In genomic region chr2:28622521-28623124, GRCm38 (mm10) we compare ENCODE assay signal across 8 mouse cellular contexts. TPM values are rescaled to one million over a fixed set of nuclear protein-coding genes. Genes with fewer than 3 reads are reported as not detected.
DNase-seq lines count a peak whose midpoint lies in the region; ATAC-seq lines count a peak whose summit lies in the region.

No protein-coding gene starts in this region.

- no peak overlapping the region for H3K4me3 ChIP-seq in forebrain, embryonic 14.5 days (ENCODE audit: low read depth, low read length)
- H3K4me3 ChIP-seq in forebrain, embryonic 15.5 days, result no peak overlapping the region
- H3K4me3 ChIP-seq in midbrain, embryonic 14.5 days (replicated peaks; ENCODE audit: low read depth, low read length), result no peak overlapping the region
- H3K4me3 ChIP-seq in midbrain, embryonic 15.5 days, result no peak overlapping the region
- peak overlapping the region; percentile 90 for H3K4me3 ChIP-seq in liver, embryonic 13.5 days (replicated peaks)

- no peak for ATAC-seq in forebrain, embryonic 14.5 days
- no peak for ATAC-seq in forebrain, embryonic 15.5 days (replicated peaks)
- no peak for ATAC-seq in midbrain, embryonic 14.5 days (ENCODE audit: low FRiP score, low TSS enrichment)
- no peak for ATAC-seq in midbrain, embryonic 15.5 days (replicated peaks)
- 0 out of 2 replicates have a peak, but pooled peaks have one; percentile 9 for ATAC-seq in liver, embryonic 13.5 days (ENCODE audit: low read depth)

- DNase-seq in forebrain, embryonic 14.5 days (ENCODE audit: low spot score), result peak; percentile 49
- peak; percentile 72 for DNase-seq in midbrain, embryonic 14.5 days
- DNase-seq in embryo, embryonic 10.5 days (ENCODE audit: low spot score), result peak; percentile 74
- DNase-seq in liver, embryonic 13.5 days, result peak; percentile 48
- DNase-seq in spleen, adult 18-20 months, result peak; percentile 42 to 59
- no peak for DNase-seq in gastrocnemius, adult 18-20 months (ENCODE audit: low spot score)

- no peak overlapping the region for H3K4me2 ChIP-seq in forebrain, embryonic 14.5 days (ENCODE audit: low read length)
- no peak overlapping the region for H3K4me2 ChIP-seq in forebrain, embryonic 15.5 days (replicated peaks)
- no peak overlapping the region for H3K4me2 ChIP-seq in midbrain, embryonic 14.5 days (ENCODE audit: low read length)
- no peak overlapping the region for H3K4me2 ChIP-seq in midbrain, embryonic 15.5 days
- peak overlapping the region; percentile 90 for H3K4me2 ChIP-seq in liver, embryonic 13.5 days

- H3K36me3 ChIP-seq in forebrain, embryonic 14.5 days (ENCODE audit: control insufficient read depth, insufficient read depth, low read length), result no peaks in the 10 kb centered on the region
- H3K36me3 ChIP-seq in forebrain, embryonic 15.5 days, result no peaks in the 10 kb centered on the region
- no peaks in the 10 kb centered on the region for H3K36me3 ChIP-seq in midbrain, embryonic 14.5 days (ENCODE audit: control insufficient read depth, insufficient read depth, low read length)
- H3K36me3 ChIP-seq in midbrain, embryonic 15.5 days (replicated peaks), result no peaks in the 10 kb centered on the region
- peaks cover 21% of the 10 kb centered on the region for H3K36me3 ChIP-seq in liver, embryonic 13.5 days

- 22% methylated on average over 10 of the region's 10 CpGs for WGBS in forebrain, embryonic 14.5 days
- 21% methylated on average over 10 of the region's 10 CpGs for WGBS in forebrain, embryonic 15.5 days
- 20% methylated on average over 10 of the region's 10 CpGs for WGBS in midbrain, embryonic 14.5 days
- WGBS in midbrain, embryonic 15.5 days, result 27% methylated on average over 10 of the region's 10 CpGs
- 14% methylated on average over 10 of the region's 10 CpGs for WGBS in liver, embryonic 13.5 days (ENCODE audit: insufficient replicate concordance)

- peaks cover 11% of the 10 kb centered on the region; the same call in 1 of the 2 replicates for H3K27me3 ChIP-seq in forebrain, embryonic 14.5 days (replicated peaks; ENCODE audit: control insufficient read depth, insufficient read depth, low read length)
- peaks cover 23% of the 10 kb centered on the region for H3K27me3 ChIP-seq in forebrain, embryonic 15.5 days
- 0 out of 2 replicates have a peak, but pooled peaks cover 8% of the 10 kb centered on the region for H3K27me3 ChIP-seq in midbrain, embryonic 14.5 days (ENCODE audit: control insufficient read depth, insufficient read depth, low read length)
- peaks cover 15% of the 10 kb centered on the region for H3K27me3 ChIP-seq in midbrain, embryonic 15.5 days (replicated peaks)
- H3K27me3 ChIP-seq in liver, embryonic 13.5 days, result peaks cover 13% of the 10 kb centered on the region

- no peak overlapping the region for H3K9ac ChIP-seq in forebrain, embryonic 14.5 days (ENCODE audit: low read length)
- no peak overlapping the region for H3K9ac ChIP-seq in forebrain, embryonic 15.5 days (replicated peaks)
- H3K9ac ChIP-seq in midbrain, embryonic 14.5 days (replicated peaks; ENCODE audit: low read length), result no peak overlapping the region
- no peak overlapping the region for H3K9ac ChIP-seq in midbrain, embryonic 15.5 days
- H3K9ac ChIP-seq in liver, embryonic 13.5 days, result peak overlapping the region; percentile 93

- no peaks in the 10 kb centered on the region for H3K9me3 ChIP-seq in forebrain, embryonic 14.5 days (replicated peaks; ENCODE audit: control insufficient read depth, low read length)
- no peaks in the 10 kb centered on the region for H3K9me3 ChIP-seq in forebrain, embryonic 15.5 days
- H3K9me3 ChIP-seq in midbrain, embryonic 14.5 days (ENCODE audit: control insufficient read depth, low read length), result no peaks in the 10 kb centered on the region
- H3K9me3 ChIP-seq in midbrain, embryonic 15.5 days, result no peaks in the 10 kb centered on the region
- H3K9me3 ChIP-seq in liver, embryonic 13.5 days (replicated peaks), result no peaks in the 10 kb centered on the region

- H3K4me1 ChIP-seq in forebrain, embryonic 14.5 days (ENCODE audit: control insufficient read depth, insufficient read depth, low read length), result no peaks in the 10 kb centered on the region
- H3K4me1 ChIP-seq in forebrain, embryonic 15.5 days, result no peaks in the 10 kb centered on the region
- no peaks in the 10 kb centered on the region for H3K4me1 ChIP-seq in midbrain, embryonic 14.5 days (ENCODE audit: control insufficient read depth, insufficient read depth, low read length)
- H3K4me1 ChIP-seq in midbrain, embryonic 15.5 days, result no peaks in the 10 kb centered on the region
- H3K4me1 ChIP-seq in liver, embryonic 13.5 days (replicated peaks), result peaks cover 42% of the 10 kb centered on the region

- H3K27ac ChIP-seq in forebrain, embryonic 14.5 days (ENCODE audit: low read depth, low read length), result no peak overlapping the region
- H3K27ac ChIP-seq in forebrain, embryonic 15.5 days (replicated peaks), result no peak overlapping the region
- H3K27ac ChIP-seq in midbrain, embryonic 14.5 days (replicated peaks; ENCODE audit: low read depth, low read length), result no peak overlapping the region
- H3K27ac ChIP-seq in midbrain, embryonic 15.5 days, result no peak overlapping the region
- peak overlapping the region; percentile 99; the same call in 1 of the 2 replicates for H3K27ac ChIP-seq in liver, embryonic 13.5 days

RNA-seq across cellular contexts. Expression of gene Gfi1b, which starts 0.8 kb away (rescaled TPM):
- 0.12 TPM in 1 of 2 replicates, not detected in the other for polyA plus RNA-seq in forebrain, embryonic 14.5 days (2014; fragmentation: Nextera tagmentation; extraction: Ambion mirVana)
- polyA plus RNA-seq in forebrain, embryonic 15.5 days (2015; fragmentation: Nextera tagmentation; extraction: Ambion mirVana), result not detected in 2 replicates
- polyA plus RNA-seq in midbrain, embryonic 14.5 days (2014; fragmentation: Nextera tagmentation; extraction: Ambion mirVana), result 0.12 TPM in 1 of 2 replicates, not detected in the other
- polyA plus RNA-seq in midbrain, embryonic 15.5 days (2015; fragmentation: Nextera tagmentation; extraction: Ambion mirVana), result not detected in 2 replicates
- 99.2 and 109 TPM in 2 replicates for polyA plus RNA-seq in liver, embryonic 13.5 days (2015; fragmentation: Nextera tagmentation; extraction: Ambion mirVana)
- not detected for total RNA-seq in gastrocnemius, adult 18-20 months (2021)

RNA-seq across cellular contexts. Expression of gene Tsc1, which starts 18.4 kb away (rescaled TPM):
- 17.7 and 25.5 TPM in 2 replicates for polyA plus RNA-seq in forebrain, embryonic 14.5 days (2014; fragmentation: Nextera tagmentation; extraction: Ambion mirVana)
- 35.8 and 38.4 TPM in 2 replicates for polyA plus RNA-seq in forebrain, embryonic 15.5 days (2015; fragmentation: Nextera tagmentation; extraction: Ambion mirVana)
- polyA plus RNA-seq in midbrain, embryonic 14.5 days (2014; fragmentation: Nextera tagmentation; extraction: Ambion mirVana), result 23.0 and 32.9 TPM in 2 replicates
- polyA plus RNA-seq in midbrain, embryonic 15.5 days (2015; fragmentation: Nextera tagmentation; extraction: Ambion mirVana), result 38.6 and 40.3 TPM in 2 replicates
- polyA plus RNA-seq in liver, embryonic 13.5 days (2015; fragmentation: Nextera tagmentation; extraction: Ambion mirVana), result 7.8 and 8.4 TPM in 2 replicates
- total RNA-seq in gastrocnemius, adult 18-20 months (2021), result 10 to 100 TPM; 40.6 to 45.6 TPM

RNA-seq across cellular contexts. Expression of gene Gtf3c5, which starts 39.1 kb away (rescaled TPM):
- 20.5 and 28.6 TPM in 2 replicates for polyA plus RNA-seq in forebrain, embryonic 14.5 days (2014; fragmentation: Nextera tagmentation; extraction: Ambion mirVana)
- polyA plus RNA-seq in forebrain, embryonic 15.5 days (2015; fragmentation: Nextera tagmentation; extraction: Ambion mirVana), result 41.8 and 42.3 TPM in 2 replicates
- polyA plus RNA-seq in midbrain, embryonic 14.5 days (2014; fragmentation: Nextera tagmentation; extraction: Ambion mirVana), result 30.5 and 31.0 TPM in 2 replicates
- polyA plus RNA-seq in midbrain, embryonic 15.5 days (2015; fragmentation: Nextera tagmentation; extraction: Ambion mirVana), result 48.2 and 49.2 TPM in 2 replicates
- 16.9 and 19.3 TPM in 2 replicates for polyA plus RNA-seq in liver, embryonic 13.5 days (2015; fragmentation: Nextera tagmentation; extraction: Ambion mirVana)
- total RNA-seq in gastrocnemius, adult 18-20 months (2021), result 1 to 10 TPM; 7.2 to 8.9 TPM

RNA-seq across cellular contexts. Expression of gene Cel, which starts 59.4 kb away (rescaled TPM):
- polyA plus RNA-seq in forebrain, embryonic 14.5 days (2014; fragmentation: Nextera tagmentation; extraction: Ambion mirVana), result not detected in 2 replicates
- polyA plus RNA-seq in forebrain, embryonic 15.5 days (2015; fragmentation: Nextera tagmentation; extraction: Ambion mirVana), result 0.10 TPM in 1 of 2 replicates, not detected in the other
- not detected in 2 replicates for polyA plus RNA-seq in midbrain, embryonic 14.5 days (2014; fragmentation: Nextera tagmentation; extraction: Ambion mirVana)
- 0.10 and 0.13 TPM in 2 replicates for polyA plus RNA-seq in midbrain, embryonic 15.5 days (2015; fragmentation: Nextera tagmentation; extraction: Ambion mirVana)
- 0.05 and 0.34 TPM in 2 replicates for polyA plus RNA-seq in liver, embryonic 13.5 days (2015; fragmentation: Nextera tagmentation; extraction: Ambion mirVana)
- under 1 TPM in 1 of 2 experiments, not detected in 1; 0.16 TPM for total RNA-seq in gastrocnemius, adult 18-20 months (2021)

Comparison
In these comparisons a context has a peak if more than half of its experiments do, and no peak if none do; other contexts are left out.
1. RNA of gene Gfi1b, which starts 0.8 kb away (polyA plus RNA-seq): 99.2 to 109 TPM in liver, embryonic 13.5 days; 0.12 TPM in midbrain, embryonic 14.5 days, 0.12 TPM in forebrain, embryonic 14.5 days, not detected in forebrain, embryonic 15.5 days and not detected in midbrain, embryonic 15.5 days; every median in the first group is over 10 times any median in the second.